Mouse (Mus musculus): ENCODE results near the gene Gpi1.

Gpi1 gene

GRCm38 (mm10) chr7:34230116-34230515 lies at the start of gene Gpi1:
Gpi1 (minus strand) TSS chr7:34230336.
- ATAC-seq (ENCODE audit: insufficient number of reproducible peaks, low FRiP score, low TSS enrichment), result peak; percentile 27; the same call in 1 of the 2 replicates

- ATAC-seq (ENCODE audit: insufficient number of reproducible peaks, low FRiP score, low TSS enrichment), result no peak
Observed at GRCm38 (mm10) chr7:34277656-34278055, 47.5 kb upstream of the Gpi1 start.

- ATAC-seq (ENCODE audit: insufficient number of reproducible peaks, low FRiP score, low TSS enrichment), result no peak
Observed at GRCm38 (mm10) chr7:34276066-34276465, 45.9 kb upstream of the Gpi1 start.

GRCm38 (mm10) chr7:34272465-34272864 lies 42.3 kb upstream of the Gpi1 start:
- no peak for ATAC-seq (ENCODE audit: insufficient number of reproducible peaks, low FRiP score, low TSS enrichment)

- ATAC-seq (ENCODE audit: insufficient number of reproducible peaks, low FRiP score, low TSS enrichment), result no peak
Observed at GRCm38 (mm10) chr7:34268463-34268862, 38.3 kb upstream of the Gpi1 start.

- ATAC-seq (ENCODE audit: insufficient number of reproducible peaks, low FRiP score, low TSS enrichment), result no peak
Observed at GRCm38 (mm10) chr7:34266421-34266820, 36.3 kb upstream of the Gpi1 start.

- ATAC-seq (ENCODE audit: insufficient number of reproducible peaks, low FRiP score, low TSS enrichment), result peak; percentile 82; the same call in 1 of the 2 replicates
Observed at GRCm38 (mm10) chr7:34265876-34266346, 35.8 kb upstream of the Gpi1 start.

- ATAC-seq (ENCODE audit: insufficient number of reproducible peaks, low FRiP score, low TSS enrichment), result no peak
Observed at GRCm38 (mm10) chr7:34263437-34263836, 33.3 kb upstream of the Gpi1 start.

GRCm38 (mm10) chr7:34258407-34258806 lies 28.3 kb upstream of the Gpi1 start:
- no peak for ATAC-seq (ENCODE audit: insufficient number of reproducible peaks, low FRiP score, low TSS enrichment)

GRCm38 (mm10) chr7:34257279-34257678 lies 27.1 kb upstream of the Gpi1 start:
- ATAC-seq (ENCODE audit: insufficient number of reproducible peaks, low FRiP score, low TSS enrichment), result no peak

GRCm38 (mm10) chr7:34255916-34256315 lies 25.8 kb upstream of the Gpi1 start:
- no peak for ATAC-seq (ENCODE audit: insufficient number of reproducible peaks, low FRiP score, low TSS enrichment)

- no peak for ATAC-seq (ENCODE audit: insufficient number of reproducible peaks, low FRiP score, low TSS enrichment)
Observed at GRCm38 (mm10) chr7:34255137-34255536, 25.0 kb upstream of the Gpi1 start.

GRCm38 (mm10) chr7:34252030-34252429 lies 21.9 kb upstream of the Gpi1 start:
- ATAC-seq (ENCODE audit: insufficient number of reproducible peaks, low FRiP score, low TSS enrichment), result no peak

- ATAC-seq (ENCODE audit: insufficient number of reproducible peaks, low FRiP score, low TSS enrichment), result no peak
Observed at GRCm38 (mm10) chr7:34250738-34251137, 20.6 kb upstream of the Gpi1 start, which contains the start of gene Gm6096. Gm6096 (plus strand) TSS chr7:34251038.

GRCm38 (mm10) chr7:34246870-34247499 lies 16.8 kb upstream of the Gpi1 start:
- ATAC-seq (ENCODE audit: insufficient number of reproducible peaks, low FRiP score, low TSS enrichment), result no peak

GRCm38 (mm10) chr7:34242176-34242575 lies 12.0 kb upstream of the Gpi1 start:
- 0 out of 2 replicates have a peak, but pooled peaks have one; percentile 31 for ATAC-seq (ENCODE audit: insufficient number of reproducible peaks, low FRiP score, low TSS enrichment)

GRCm38 (mm10) chr7:34238086-34238485 lies 8.0 kb upstream of the Gpi1 start:
- ATAC-seq (ENCODE audit: insufficient number of reproducible peaks, low FRiP score, low TSS enrichment), result no peak

GRCm38 (mm10) chr7:34235602-34236001 lies 5.5 kb upstream of the Gpi1 start:
- no peak for ATAC-seq (ENCODE audit: insufficient number of reproducible peaks, low FRiP score, low TSS enrichment)

GRCm38 (mm10) chr7:34234610-34235561 lies 4.8 kb upstream of the Gpi1 start:
- ATAC-seq (ENCODE audit: insufficient number of reproducible peaks, low FRiP score, low TSS enrichment), result no peak

- ATAC-seq (ENCODE audit: insufficient number of reproducible peaks, low FRiP score, low TSS enrichment), result peak; percentile 82
Observed at GRCm38 (mm10) chr7:34233909-34234609, 3.9 kb upstream of the Gpi1 start.

All from cerebellum, adult (tissue).